Mouse (Mus musculus) midbrain, embryonic 16.5 days (tissue): ENCODE measurements around the gene Vmn1r49. TPM values are rescaled to one million over a fixed set of nuclear protein-coding genes. Genes with fewer than 3 reads are reported as not detected.
"Not testable (repeated sequence)": the region's sequence is repeated elsewhere in the genome, so short reads cannot be mapped to it uniquely, and the experiment has no call there.

Source experiments
- ATAC-seq: fragments of 200-750 bp; cut with Nextera tagmentation; 2 replicates; pipeline ENCODE4 v1.8.0; 2017; ENCODE audit warnings: moderate TSS enrichment
- H3K27ac ChIP-seq: fragments of 300-500 bp; sonication (generic); 2 replicates; pipeline ENCODE4 v1.5.1; 2014; ENCODE audit warnings: mild to moderate bottlenecking, low read length, mixed read lengths
- H3K27me3 ChIP-seq: fragments of 300-500 bp; sonication (generic); 2 replicates; pipeline ENCODE4 v1.6.1; 2014; ENCODE audit warnings: low read depth, low read length, mixed read lengths; ENCODE audit not compliant: control insufficient read depth, insufficient read depth
- H3K36me3 ChIP-seq: fragments of 300-500 bp; sonication (generic); 2 replicates; pipeline ENCODE4 v1.6.1; 2014; ENCODE audit warnings: mild to moderate bottlenecking, low read length, moderate library complexity, mixed read lengths; ENCODE audit not compliant: control insufficient read depth, insufficient read depth
- H3K4me1 ChIP-seq: fragments of 300-500 bp; sonication (generic); 2 replicates; pipeline ENCODE4 v1.6.1; 2014; ENCODE audit warnings: mild to moderate bottlenecking, low read length, mixed read lengths; ENCODE audit not compliant: control insufficient read depth, insufficient read depth
- H3K4me2 ChIP-seq: fragments of 300-500 bp; sonication (generic); 2 replicates; pipeline ENCODE4 v1.6.1; 2014; ENCODE audit warnings: mild to moderate bottlenecking, low read length, mixed read lengths
- H3K4me3 ChIP-seq: fragments of 300-500 bp; sonication (generic); 2 replicates; pipeline ENCODE4 v1.5.1; 2014; ENCODE audit warnings: low read depth, mild to moderate bottlenecking, low read length, moderate library complexity, mixed read lengths
- H3K9ac ChIP-seq: fragments of 300-500 bp; sonication (generic); 2 replicates; pipeline ENCODE4 v1.6.1; 2014; ENCODE audit warnings: low read depth, low read length, mixed read lengths
- H3K9me3 ChIP-seq: fragments of 300-500 bp; sonication (generic); replicated peaks from 2 replicates; pipeline ENCODE4 v1.6.1; 2014; ENCODE audit warnings: mild to moderate bottlenecking, low read length, mixed read lengths; ENCODE audit not compliant: control insufficient read depth, poor library complexity, severe bottlenecking
- WGBS: fragments of 180-500 bp; shearing (Covaris S2); extraction: QIAGEN DNeasy Blood & Tissue Kit; methylation state at CpG from one replicate; pipeline ENCODE4 v1.1.7; 2014; 5-methylcytosine and 5-hydroxymethylcytosine counted together
- polyA plus RNA-seq: library from polyadenylated mRNA; unstranded; fragments of >200 nt; fragmentation: Nextera tagmentation; extraction: Ambion mirVana; gene quantifications from 2 replicates; pipeline ENCODE4 v1.2.1, GENCODE M21; 2015

Vmn1r49 gene
- polyA plus RNA-seq: not detected in 2 replicates

- H3K9ac ChIP-seq: no peak within 1 kb of the TSS
- no peak within 1 kb of the TSS for H3K4me3 ChIP-seq
- WGBS: 78% methylated on average over 4 of the region's 4 CpGs
- ATAC-seq: no peak
- H3K4me2 ChIP-seq: no peak within 1 kb of the TSS
- no peaks in the 10 kb centered on the region for H3K4me1 ChIP-seq
- no peaks in the 10 kb centered on the region for H3K27me3 ChIP-seq
- peaks cover 4% of the 10 kb centered on the region for H3K9me3 ChIP-seq
- no peaks in the 10 kb centered on the region for H3K36me3 ChIP-seq
- H3K27ac ChIP-seq: no peak within 1 kb of the TSS
These were observed at the start of gene Vmn1r49 for GRCm38 (mm10) chr6:90078406-90078805. Gene Vmn1r49, minus strand, starts transcription at chr6:90078506.

- H3K9me3 ChIP-seq, H3K36me3 ChIP-seq, H3K27ac ChIP-seq, H3K27me3 ChIP-seq, H3K4me2 ChIP-seq, H3K9ac ChIP-seq, ATAC-seq, H3K4me3 ChIP-seq, H3K4me1 ChIP-seq: not testable (repeated sequence)
- WGBS: 85% methylated on average over 1 of the region's 1 CpGs
These were observed 44.0 kb upstream of the Vmn1r49 start, which contains the start of gene Vmn1r51 for GRCm38 (mm10) chr6:90122296-90122695. Gene Vmn1r51, plus strand, starts transcription at chr6:90122596.

- Histone ChIP-seq H3K4me3 (no peak within 1 kb of the TSS), H3K27me3 (no peaks in the 10 kb centered on the region), H3K36me3 (no peaks in the 10 kb centered on the region), H3K27ac (no peak within 1 kb of the TSS), H3K4me1 (no peaks in the 10 kb centered on the region), H3K9me3 (peaks cover 5% of the 10 kb centered on the region; the same call in 1 of the 2 replicates), H3K9ac (no peak within 1 kb of the TSS), H3K4me2 (no peak within 1 kb of the TSS)
- 66% methylated on average over 2 of the region's 2 CpGs for WGBS
- no peak for ATAC-seq
These were observed 22.8 kb upstream of the Vmn1r49 start, which contains the start of gene Vmn1r50 for GRCm38 (mm10) chr6:90101130-90101529. Gene Vmn1r50, plus strand, starts transcription at chr6:90101430.

GRCm38 (mm10) chr6:90100566-90100965 is 22.3 kb upstream of the Vmn1r49 start:
- peaks cover 5% of the 10 kb centered on the region for H3K9me3 ChIP-seq
- H3K4me2 ChIP-seq: no peak overlapping the region
- H3K27ac ChIP-seq: no peak overlapping the region
- no peaks in the 10 kb centered on the region for H3K36me3 ChIP-seq
- no peak overlapping the region for H3K9ac ChIP-seq
- H3K27me3 ChIP-seq: no peaks in the 10 kb centered on the region
- H3K4me1 ChIP-seq: no peaks in the 10 kb centered on the region
- WGBS: 86% methylated on average over 2 of the region's 2 CpGs
- ATAC-seq: no peak
- no peak overlapping the region for H3K4me3 ChIP-seq

- not testable (repeated sequence) for H3K4me1 ChIP-seq, H3K36me3 ChIP-seq, H3K27me3 ChIP-seq, H3K27ac ChIP-seq, ATAC-seq, H3K4me2 ChIP-seq, H3K9me3 ChIP-seq, H3K9ac ChIP-seq, H3K4me3 ChIP-seq
- no CpG with 5 or more reads among the region's 2 CpGs for WGBS
These were observed 41.6 kb downstream of the Vmn1r49 start, which contains the start of gene Vmn1r48 for GRCm38 (mm10) chr6:90036741-90037140. Gene Vmn1r48, minus strand, starts transcription at chr6:90036841.

Other genes with a start within 250 kb of the Vmn1r49 start
- gene Vmn1r42, start 202.1 kb downstream of the Vmn1r49 start, polyA plus RNA-seq: not detected in 2 replicates
- gene Vmn1r43, start 202.1 kb downstream of the Vmn1r49 start, polyA plus RNA-seq: 0.01 TPM in 1 of 2 replicates, not detected in the other
- gene Vmn1r44, start 194.8 kb downstream of the Vmn1r49 start, polyA plus RNA-seq: not detected in 2 replicates
- gene Vmn1r45, start 137.9 kb downstream of the Vmn1r49 start, polyA plus RNA-seq: not detected in 2 replicates
- not detected in 2 replicates for gene Vmn1r46, start 109.2 kb downstream of the Vmn1r49 start, polyA plus RNA-seq
- gene Vmn1r47, start 62.4 kb downstream of the Vmn1r49 start, polyA plus RNA-seq: not detected in 2 replicates
- not detected in 2 replicates for gene Vmn1r48, start 41.7 kb downstream of the Vmn1r49 start, polyA plus RNA-seq
- gene Vmn1r50, start 22.9 kb upstream of the Vmn1r49 start, polyA plus RNA-seq: not detected in 2 replicates
- gene Vmn1r51, start 44.1 kb upstream of the Vmn1r49 start, polyA plus RNA-seq: 0.05 TPM in 1 of 2 replicates, not detected in the other
- gene Vmn1r52, start 96.3 kb upstream of the Vmn1r49 start, polyA plus RNA-seq: not detected in 2 replicates
- gene V1ra8, start 124.3 kb upstream of the Vmn1r49 start, polyA plus RNA-seq: not detected in 2 replicates
- not detected in 2 replicates for gene Vmn1r53, start 145.9 kb upstream of the Vmn1r49 start, polyA plus RNA-seq
- gene Vmn1r54, start 167.8 kb upstream of the Vmn1r49 start, polyA plus RNA-seq: not detected in 2 replicates
- gene BC048671, start 222.7 kb upstream of the Vmn1r49 start, polyA plus RNA-seq: not detected in 2 replicates
- 0.11 TPM in 1 of 2 replicates, not detected in the other for gene Chst13, start 246.7 kb upstream of the Vmn1r49 start, polyA plus RNA-seq